Mouse (Mus musculus) testis, adult 2 months (tissue): Measurements from ENCODE around the gene Degs1.

Experiments
- CTCF ChIP-seq: fragments of 200-500 bp; IDR thresholded peaks from 2 replicates; pipeline ENCODE4 v1.5.1; 2012; ENCODE audit warnings: low read depth, mild to moderate bottlenecking, inconsistent platforms, low read length, moderate library complexity; ENCODE audit not compliant: control insufficient read depth, insufficient read depth, insufficient replicate concordance
- POLR2A ChIP-seq: fragments of 200-500 bp; IDR thresholded peaks from 2 replicates; pipeline ENCODE4 v1.6.1; 2012; ENCODE audit warnings: low read depth, mild to moderate bottlenecking, inconsistent platforms, low read length, moderate library complexity; ENCODE audit not compliant: control insufficient read depth

DNA sequence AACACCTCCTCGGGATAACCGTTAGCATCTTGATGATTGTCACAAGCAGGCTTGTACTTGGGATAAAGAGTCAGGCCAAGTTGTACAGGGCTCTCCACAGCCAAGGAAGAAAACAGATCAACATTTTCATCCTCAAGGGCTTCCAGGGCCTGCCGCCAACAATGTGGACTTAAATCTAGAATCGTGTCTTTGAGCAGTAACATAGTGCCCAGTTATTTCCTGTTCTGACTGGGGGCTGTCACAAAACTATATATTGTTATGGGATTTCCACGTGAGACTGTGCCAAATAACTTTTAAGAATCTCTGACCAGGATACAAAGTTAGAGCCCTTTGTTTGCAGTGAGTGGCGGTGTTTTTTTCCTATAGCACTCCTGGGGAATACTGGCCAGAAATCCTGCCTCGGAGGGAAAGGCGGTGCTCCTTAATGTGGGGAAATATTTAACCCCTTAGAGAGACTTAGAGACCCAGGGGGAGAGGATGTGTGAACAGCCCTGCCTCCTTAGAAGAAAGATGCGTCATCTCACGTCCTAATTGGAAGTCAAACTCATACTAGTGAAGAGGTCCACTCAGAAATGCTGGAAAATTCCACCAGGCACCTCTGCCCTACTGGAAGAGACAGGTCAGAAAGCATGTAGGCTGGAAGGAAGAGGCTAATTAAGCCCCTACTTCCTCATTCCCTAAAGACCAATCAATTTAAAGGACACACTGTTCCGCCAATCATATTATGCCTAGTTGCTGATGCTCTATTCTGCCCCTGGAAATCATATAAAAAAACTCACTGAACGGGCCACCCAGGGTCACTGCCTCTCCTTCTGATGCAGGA, 55.3 kb downstream of the Degs1 start:
- TF ChIP-seq CTCF: no peak
- no peak for TF ChIP-seq POLR2A
